In genomic region chr11:54206993-54207392, GRCm38 (mm10) we compare ENCODE assay signal across 26 mouse cellular contexts. TPM values are rescaled to one million over a fixed set of nuclear protein-coding genes. Genes with fewer than 3 reads are reported as not detected.
"Had no signal": no experiment of that assay in that cellular context is flagged by ENCODE, and none has a peak within 500 bp of the region (broad histone marks: within the 10 kb centered on the region; RNA-seq: fewer than 3 reads in every experiment).

No protein-coding gene starts in this region.

- H3K27ac ChIP-seq: limb, embryonic 12.5 days; limb, embryonic 15.5 days; liver, embryonic 14.5 days; midbrain, embryonic 10.5 days; midbrain, embryonic 13.5 days; neural tube, embryonic 13.5 days; stomach, embryonic 15.5 days had no signal

- H3K27me3 ChIP-seq: limb, embryonic 12.5 days; limb, embryonic 15.5 days; midbrain, embryonic 13.5 days; neural tube, embryonic 13.5 days; stomach, embryonic 15.5 days had no signal

- ATAC-seq: intestine, postnatal 0 days; liver, postnatal 0 days; midbrain, embryonic 13.5 days; midbrain, embryonic 16.5 days had no signal

- H3K4me2 ChIP-seq: limb, embryonic 12.5 days; limb, embryonic 15.5 days; liver, embryonic 11.5 days; midbrain, embryonic 13.5 days; neural tube, embryonic 13.5 days; stomach, embryonic 15.5 days had no signal

- H3K36me3 ChIP-seq: limb, embryonic 12.5 days; limb, embryonic 15.5 days; midbrain, embryonic 10.5 days; midbrain, embryonic 13.5 days; neural tube, embryonic 13.5 days; stomach, embryonic 15.5 days had no signal

- H3K9ac ChIP-seq: limb, embryonic 12.5 days; limb, embryonic 15.5 days; liver, embryonic 14.5 days; liver, postnatal 0 days; midbrain, embryonic 13.5 days; neural tube, embryonic 13.5 days; stomach, embryonic 15.5 days had no signal

- H3K4me1 ChIP-seq: limb, embryonic 15.5 days; midbrain, embryonic 10.5 days; midbrain, embryonic 13.5 days; neural tube, embryonic 13.5 days; stomach, embryonic 15.5 days had no signal

- DNase-seq: kidney, postnatal 4 days; left cerebral cortex, postnatal 4 days; liver, postnatal 0 days; retina, postnatal 1 day; right cerebral cortex, postnatal 25 days; spleen, adult 18-20 months; thymus, postnatal 25 days had no signal

- H3K4me3 ChIP-seq: limb, embryonic 12.5 days; limb, embryonic 15.5 days; megakaryocyte, embryonic 14.5 days; midbrain, embryonic 10.5 days; midbrain, embryonic 13.5 days; myocyte; neural tube, embryonic 13.5 days; stomach, embryonic 15.5 days had no signal

- H3K9me3 ChIP-seq: limb, embryonic 12.5 days; limb, embryonic 15.5 days; midbrain, embryonic 10.5 days; midbrain, embryonic 13.5 days; neural tube, embryonic 13.5 days; stomach, embryonic 15.5 days had no signal

RNA-seq across cellular contexts. Expression of gene Csf2, which starts 42.5 kb away (rescaled TPM):
- total RNA-seq: layer of hippocampus, adult 18-20 months; layer of hippocampus, postnatal 14 days; left cerebral cortex, adult 8-10 months; left cerebral cortex, postnatal 14 days; left cerebral cortex, postnatal 4 days; monocyte, adult 5-6 weeks; neutrophil, adult 5-6 weeks had no signal
- polyA plus RNA-seq: kidney, embryonic 16.5 days; limb, embryonic 12.5 days; limb, embryonic 15.5 days; liver, embryonic 11.5 days; liver, embryonic 14.5 days; liver, postnatal 0 days; midbrain, embryonic 10.5 days; midbrain, embryonic 13.5 days; midbrain, embryonic 16.5 days; myocyte; neural tube, embryonic 13.5 days had no signal
